Mouse (Mus musculus): Measurements from ENCODE around the gene Inafm1. TPM values are rescaled to one million over a fixed set of nuclear protein-coding genes. Genes with fewer than 3 reads are reported as not detected.
"Not testable (repeated sequence)": the region's sequence is repeated elsewhere in the genome, so short reads cannot be mapped to it uniquely, and the experiment has no call there.

Gene Inafm1
- total RNA-seq, 2 experiments from 2014 or later, result 30.3 to 30.8 TPM

GRCm38 (mm10) chr7:16272681-16273080 lies 736 bp downstream of the Inafm1 start:
- intact Hi-C loops (cut with DNase I), result no loop called here
- peak; percentile 74 to 75 for DNase-seq (ENCODE audit: low spot score in 2 of 2)

GRCm38 (mm10) chr7:16271139-16271538 lies 2.3 kb downstream of the Inafm1 start:
- intact Hi-C loops (cut with DNase I), result no loop called here
- no peak for DNase-seq (ENCODE audit: low spot score in 2 of 2)

DNA sequence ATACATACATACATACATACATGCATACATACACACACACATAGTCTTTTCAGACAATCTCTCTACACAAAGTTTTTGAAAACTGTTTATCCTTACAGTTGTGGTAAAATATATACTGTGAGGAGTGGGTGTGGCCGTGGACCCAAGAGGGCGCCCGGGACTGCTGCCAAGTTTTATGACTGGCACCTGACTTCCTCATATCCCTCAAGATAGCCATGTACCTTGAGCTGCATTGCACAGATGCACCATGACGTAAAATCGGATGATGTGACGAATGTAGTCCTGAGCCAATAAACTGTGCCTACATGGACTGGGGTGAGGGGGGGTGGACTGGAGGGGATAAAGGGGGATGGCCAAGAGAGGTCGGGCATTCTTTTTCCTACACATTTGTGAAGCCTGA lies 6.8 kb downstream of the Inafm1 start:
- DNase-seq (ENCODE audit: low spot score in 2 of 2); intact Hi-C loops (cut with DNase I): not testable (repeated sequence)

- intact Hi-C loops (cut with DNase I), result no loop called here
Measured at GRCm38 (mm10) chr7:16265856-16266255, 7.6 kb downstream of the Inafm1 start.

DNA sequence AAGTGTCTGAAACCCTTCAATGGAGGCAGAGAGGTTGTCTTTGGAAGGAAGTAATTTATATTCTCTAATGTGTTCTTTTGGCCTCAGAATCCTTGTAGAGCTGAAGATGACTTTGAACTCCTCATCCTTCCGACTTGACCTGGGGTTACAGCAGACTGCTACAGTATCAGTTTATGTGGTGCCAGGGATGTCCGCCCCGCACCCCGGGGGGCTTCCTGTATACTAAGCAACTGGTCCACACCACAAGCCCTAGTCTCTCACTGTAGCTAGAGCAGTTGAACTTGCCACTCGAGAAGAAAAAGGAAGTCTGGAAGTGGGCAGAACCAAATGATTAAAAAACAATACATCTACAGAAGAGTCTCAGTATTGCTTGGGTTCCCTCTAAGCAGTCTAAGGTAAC lies 9.6 kb downstream of the Inafm1 start:
- no peak for DNase-seq (ENCODE audit: low spot score in 2 of 2)
- intact Hi-C loops (cut with DNase I), result loop anchor here (2.0 to 5.0 kb wide), 2 partner anchors 37 to 71 kb away; no protein-coding TSS in a partner anchor

More at GRCm38 (mm10) chr7:16265856-16266255, 7.6 kb downstream of the Inafm1 start:
- DNase-seq (ENCODE audit: low spot score in 2 of 2), result no peak

DNA sequence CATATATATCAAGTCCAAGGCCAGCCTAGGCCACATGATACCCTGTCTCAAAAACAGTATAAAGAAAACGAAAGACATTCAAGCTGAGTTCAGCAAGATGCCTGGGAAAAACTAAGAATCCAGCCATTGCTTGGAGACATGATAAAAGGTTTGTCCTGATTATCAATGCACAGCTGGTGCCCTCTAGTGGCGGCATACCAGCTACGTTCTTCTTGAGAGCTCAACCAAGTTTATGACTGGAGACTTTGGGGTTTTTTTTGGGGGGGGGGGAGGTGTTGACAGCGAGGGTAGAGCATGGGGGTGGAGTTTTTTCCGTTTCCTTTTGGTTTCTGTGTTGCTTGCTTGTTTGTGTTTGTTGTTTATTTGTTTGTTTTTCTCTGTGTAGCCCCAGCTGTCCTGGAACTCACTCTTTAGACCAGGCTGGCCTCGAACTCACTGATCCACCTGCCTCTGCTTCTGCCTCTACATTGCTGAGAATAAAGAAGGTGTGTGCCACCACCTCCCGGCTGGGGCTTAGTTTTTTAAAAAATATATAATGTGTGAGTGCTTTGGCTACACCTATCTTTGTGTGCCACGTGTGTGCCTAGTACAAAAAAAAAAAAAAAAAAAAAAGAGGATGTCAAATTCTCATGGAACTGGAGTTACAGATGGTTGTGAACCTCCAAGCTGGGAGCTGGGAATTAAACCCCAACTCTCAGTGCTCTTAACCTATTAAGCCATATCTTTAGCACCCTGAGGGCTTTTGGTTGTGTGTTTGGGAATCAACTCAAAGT lies 10.2 kb downstream of the Inafm1 start:
- intact Hi-C loops (cut with DNase I), result loop anchor here (2.0 to 5.0 kb wide), 2 partner anchors 36 to 70 kb away; no protein-coding TSS in a partner anchor
- peak; percentile 88 to 89 for DNase-seq (ENCODE audit: low spot score in 2 of 2)

- DNase-seq (ENCODE audit: low spot score in 2 of 2), result no peak
- intact Hi-C loops (cut with DNase I), result loop anchor here (5.0 kb wide), 1 partner anchor 34 kb away; no protein-coding TSS in a partner anchor
Measured at GRCm38 (mm10) chr7:16261097-16261496, 12.3 kb downstream of the Inafm1 start.

DNA sequence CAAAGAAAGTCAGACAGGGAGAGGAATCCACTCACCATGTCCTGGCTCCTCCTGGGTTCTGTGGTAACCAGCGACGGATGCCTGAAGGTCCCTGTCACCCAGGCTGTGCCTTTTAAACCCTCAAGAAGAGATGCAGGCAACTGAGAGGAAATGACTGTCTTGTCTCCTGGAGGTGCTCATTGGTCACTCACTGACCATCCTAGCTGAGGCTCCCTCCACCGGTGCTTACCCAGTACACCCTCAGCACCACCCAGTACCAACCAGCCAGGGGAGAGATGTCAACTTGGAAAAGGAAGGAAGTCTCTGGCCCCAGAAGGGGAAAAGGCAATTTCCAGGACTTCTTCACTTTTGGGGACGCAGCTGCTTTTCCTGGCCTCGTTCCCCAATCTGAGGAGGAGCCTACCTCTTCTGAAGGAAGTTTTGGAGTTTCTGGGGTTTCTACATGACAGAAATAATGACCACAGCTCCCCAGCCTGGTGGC lies 14.3 kb downstream of the Inafm1 start, which contains the start of gene C5ar1:
Gene C5ar1 (minus strand): TSS at position 431 of the 481 bp plus-strand sequence.
- intact Hi-C loops (cut with DNase I), result loop anchor here (10.0 kb wide), 1 partner anchor 164 kb away; the partner anchor contains the start of gene Napa
- DNase-seq (ENCODE audit: low spot score in 2 of 2), result no peak

GRCm38 (mm10) chr7:16257830-16258229 lies 15.6 kb downstream of the Inafm1 start:
- intact Hi-C loops (cut with DNase I), result loop anchor here (10.0 kb wide), 1 partner anchor 163 kb away; the partner anchor contains the start of gene Napa
- no peak for DNase-seq (ENCODE audit: low spot score in 2 of 2)

DNA sequence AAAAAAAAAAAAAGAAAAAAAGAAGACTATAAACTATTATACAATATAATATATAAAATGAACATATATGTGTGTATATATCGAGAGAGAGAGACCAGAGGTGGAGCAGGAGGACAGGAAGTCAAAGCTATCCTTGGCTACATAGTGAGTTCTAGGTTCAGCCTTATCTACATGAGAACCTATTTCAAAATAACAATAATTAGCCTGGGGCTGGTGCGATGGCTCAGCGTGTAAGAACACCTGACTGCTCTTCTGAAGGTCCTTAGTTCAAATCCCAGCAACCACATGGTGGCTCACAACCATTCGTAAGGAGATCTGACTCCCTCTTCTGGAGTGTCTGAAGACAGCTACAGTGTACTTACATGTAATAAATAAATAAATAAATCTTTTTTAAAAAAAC lies 17.5 kb downstream of the Inafm1 start:
- intact Hi-C loops (cut with DNase I), result loop anchor here (10.0 kb wide), 1 partner anchor 161 kb away; the partner anchor contains the start of gene Napa
- DNase-seq (ENCODE audit: low spot score in 2 of 2), result not testable (repeated sequence)

DNA sequence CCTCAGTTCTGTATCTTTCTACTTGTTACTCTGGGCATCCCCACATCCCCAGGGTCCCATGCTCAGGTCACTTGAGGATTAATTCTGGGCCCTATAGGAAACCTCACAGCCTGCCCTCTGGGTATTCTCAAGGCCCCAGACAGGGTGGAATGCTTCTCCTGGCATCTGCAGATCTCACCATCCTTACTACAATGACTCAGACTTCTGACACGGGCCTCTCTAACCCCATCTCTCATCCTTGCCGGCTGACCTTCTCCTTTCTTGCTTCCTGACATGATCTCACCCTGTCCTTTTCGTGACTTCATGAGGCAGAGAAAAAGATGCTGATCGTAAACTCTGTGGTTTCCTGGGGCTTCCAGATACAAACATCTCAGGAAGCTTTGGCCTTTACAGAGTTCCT lies 19.2 kb downstream of the Inafm1 start:
- no peak for DNase-seq (ENCODE audit: low spot score in 2 of 2)
- intact Hi-C loops (cut with DNase I), result loop anchor here (10.0 kb wide), 1 partner anchor 159 kb away; the partner anchor contains the start of gene Napa

DNA sequence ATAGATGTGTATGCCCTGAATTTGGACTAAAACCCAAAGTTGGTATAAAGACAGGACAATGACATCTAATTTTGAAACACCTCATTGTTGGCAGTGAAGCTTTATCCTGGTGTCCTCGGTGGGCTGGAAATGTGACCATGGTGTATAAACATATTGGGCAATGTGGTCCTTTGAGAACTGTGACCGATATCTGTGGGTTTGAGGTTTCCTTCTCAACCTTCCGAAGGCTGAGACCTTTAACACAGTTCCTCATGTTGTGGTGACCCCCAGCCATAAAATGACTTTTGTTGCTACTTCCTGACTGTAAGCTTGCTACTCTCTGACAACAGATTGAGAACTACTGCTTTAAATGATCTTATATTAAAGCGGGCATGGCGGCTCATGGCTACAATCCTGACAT lies 22.7 kb downstream of the Inafm1 start:
- intact Hi-C loops (cut with DNase I), result loop anchor here (10.0 kb wide), 1 partner anchor 156 kb away; the partner anchor contains the start of gene Napa

GRCm38 (mm10) chr7:16245958-16246357 lies 27.5 kb downstream of the Inafm1 start:
- intact Hi-C loops (cut with DNase I), result no loop called here
- no peak for DNase-seq (ENCODE audit: low spot score in 2 of 2)

More for the DNA sequence above, 22.7 kb downstream of the Inafm1 start:
- DNase-seq (ENCODE audit: low spot score in 2 of 2), result no peak

DNA sequence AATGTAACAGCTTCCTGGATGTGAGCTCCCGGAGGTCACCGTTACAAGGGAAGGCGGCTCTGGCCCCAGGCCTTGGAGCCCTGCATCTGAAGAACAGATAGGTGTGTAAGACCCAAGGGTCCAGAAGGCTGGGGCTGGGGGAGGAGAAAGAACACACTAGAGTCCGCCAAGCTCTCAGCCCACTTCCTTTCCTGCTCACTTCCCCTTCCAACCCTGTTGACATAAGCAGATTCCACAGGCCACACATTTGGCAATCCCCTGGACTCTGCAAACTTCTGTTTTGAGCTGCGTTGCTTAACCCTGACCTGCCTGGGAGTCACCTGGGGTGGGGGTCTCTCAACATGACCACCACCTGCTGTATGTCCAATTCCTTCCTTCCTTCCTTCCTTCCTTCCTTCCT lies 29.4 kb downstream of the Inafm1 start, which contains the start of gene C5ar2:
Gene C5ar2 (minus strand): TSS at position 88 of the 400 bp plus-strand sequence.
- intact Hi-C loops (cut with DNase I), result no loop called here
- DNase-seq (ENCODE audit: low spot score in 2 of 2), result peak in 1 of 2 experiments; percentile 19

DNA sequence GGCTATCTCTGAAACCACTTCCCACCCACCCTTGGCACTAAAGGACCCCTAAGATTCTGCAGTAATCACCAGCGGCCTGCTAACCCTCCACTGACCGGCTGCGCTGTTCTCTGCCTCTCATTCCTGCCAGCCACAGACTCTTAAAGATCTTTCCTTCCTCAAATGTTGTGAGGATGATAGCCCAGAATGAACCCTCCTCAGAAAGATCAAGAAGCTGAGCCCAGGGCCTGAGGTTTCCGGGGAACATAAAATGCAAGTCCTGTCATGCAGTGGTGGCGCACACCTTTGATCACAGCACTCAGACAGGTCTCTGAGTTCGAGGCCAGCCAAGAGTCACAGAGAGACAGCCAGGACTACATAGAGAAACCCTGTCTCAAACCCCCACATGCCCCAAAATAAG lies 31.2 kb downstream of the Inafm1 start:
- DNase-seq (ENCODE audit: low spot score in 2 of 2), result no peak
- intact Hi-C loops (cut with DNase I), result no loop called here

GRCm38 (mm10) chr7:16241787-16242186 lies 31.6 kb downstream of the Inafm1 start:
- intact Hi-C loops (cut with DNase I), result no loop called here
- DNase-seq (ENCODE audit: low spot score in 2 of 2), result no peak

- no peak for DNase-seq (ENCODE audit: low spot score in 2 of 2)
- intact Hi-C loops (cut with DNase I), result no loop called here
Measured at GRCm38 (mm10) chr7:16240978-16241303, 32.5 kb downstream of the Inafm1 start.

DNA sequence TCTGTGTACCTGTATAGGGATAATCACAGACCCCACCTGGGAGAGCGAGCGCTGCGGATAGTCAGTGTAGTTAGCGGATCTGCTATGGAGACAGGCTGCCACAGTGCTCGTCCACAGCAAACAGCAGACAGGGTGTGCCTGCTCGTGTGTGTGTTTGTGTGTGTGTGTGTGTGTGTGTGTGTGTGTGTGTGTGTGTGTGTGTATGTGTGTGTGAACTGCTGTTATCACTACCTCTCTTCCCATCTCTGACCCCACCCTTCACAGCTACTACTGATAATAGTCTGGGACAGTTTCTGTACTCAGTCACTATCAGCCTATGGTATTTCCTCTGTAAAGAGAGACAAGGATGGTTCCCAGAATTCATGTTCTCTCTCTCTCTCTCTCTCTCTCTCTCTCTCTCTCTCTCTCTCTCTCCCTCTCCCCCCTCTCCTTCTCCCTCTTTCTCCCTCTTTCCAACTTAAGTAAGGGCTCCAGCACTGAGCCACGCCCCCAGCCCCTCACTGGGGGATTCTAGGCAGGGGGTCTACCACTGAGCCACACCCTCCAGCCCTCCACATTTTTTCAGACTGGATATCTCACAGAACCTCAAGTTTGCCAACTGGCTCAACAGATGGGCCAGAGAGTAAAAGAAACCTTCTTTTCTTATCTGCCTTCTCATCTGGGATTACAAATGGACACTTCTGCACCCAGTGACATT lies 33.0 kb downstream of the Inafm1 start:
- no peak for DNase-seq (ENCODE audit: low spot score in 2 of 2)
- intact Hi-C loops (cut with DNase I), result no loop called here

DNA sequence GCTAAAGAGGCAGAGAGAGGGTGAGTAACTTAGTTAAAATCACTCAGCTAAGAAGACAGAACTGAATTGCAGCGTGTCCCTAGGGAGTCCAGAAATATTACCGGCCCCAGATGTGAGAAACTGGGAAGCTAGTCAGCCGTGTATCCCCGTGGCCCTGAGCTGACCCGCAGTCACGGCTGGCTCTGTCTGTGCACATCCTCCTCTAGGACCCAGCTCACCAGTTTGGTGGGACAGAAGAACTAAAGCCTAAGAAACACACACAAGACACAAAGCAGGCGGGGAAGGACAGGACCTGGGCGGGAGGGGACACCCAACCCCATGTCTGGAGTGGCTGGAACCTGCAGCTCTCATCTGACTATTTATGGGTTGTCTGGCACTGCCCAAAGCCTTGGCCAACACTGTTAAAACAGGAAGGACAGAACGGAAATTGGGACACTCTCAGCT lies 33.8 kb downstream of the Inafm1 start:
- DNase-seq (ENCODE audit: low spot score in 2 of 2), result peak in 1 of 2 experiments; percentile 28
- intact Hi-C loops (cut with DNase I), result no loop called here

- DNase-seq (ENCODE audit: low spot score in 2 of 2), result no peak
- intact Hi-C loops (cut with DNase I), result loop anchor here (5.0 kb wide), 1 partner anchor 32 kb away; no protein-coding TSS in a partner anchor
Measured at GRCm38 (mm10) chr7:16229869-16230268, 43.5 kb downstream of the Inafm1 start.
